Mouse (Mus musculus) MN1 (cell line): ENCODE results near the gene Sh3glb1.
A peak's percentile ranks its signal among the peaks of the same experiment; 100 is the strongest.
"Not testable (repeated sequence)": the region's sequence is repeated elsewhere in the genome, so short reads cannot be mapped to it uniquely, and the experiment has no call there.

Experiments
- DNase-seq: peaks from one replicate; pipeline ENCODE4 v3.0.0-alpha.2; 2016; ENCODE audit warnings: low spot score

The Sh3glb1 gene

GRCm38 (mm10) chr3:144719901-144720747 lies at the start of gene Sh3glb1:
TSS of gene Sh3glb1 (minus strand) at chr3:144720335.
- DNase-seq: peak; percentile 89

- DNase-seq: no peak
Measured at GRCm38 (mm10) chr3:144765161-144765560, 45.0 kb upstream of the Sh3glb1 start.

DNA sequence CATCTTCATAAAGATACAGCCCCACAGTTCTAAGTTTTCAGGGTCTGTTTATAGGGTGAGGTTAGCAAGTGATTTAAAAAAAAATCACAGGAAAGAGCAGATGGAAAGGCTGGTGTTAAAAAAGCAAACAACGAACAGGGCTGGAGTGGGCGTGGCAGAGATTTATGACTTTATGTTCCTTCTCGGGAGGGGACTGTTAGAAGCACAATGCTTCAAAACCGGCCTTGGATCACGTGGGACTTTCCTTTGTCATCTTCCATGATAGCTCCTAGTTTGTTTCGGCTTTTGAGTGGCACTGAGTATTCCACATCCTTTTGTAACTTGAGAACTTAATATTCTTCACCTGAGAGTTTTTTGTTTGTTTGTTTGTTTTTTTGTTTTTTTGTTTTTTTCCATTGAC lies 41.3 kb upstream of the Sh3glb1 start:
- no peak for DNase-seq

DNA sequence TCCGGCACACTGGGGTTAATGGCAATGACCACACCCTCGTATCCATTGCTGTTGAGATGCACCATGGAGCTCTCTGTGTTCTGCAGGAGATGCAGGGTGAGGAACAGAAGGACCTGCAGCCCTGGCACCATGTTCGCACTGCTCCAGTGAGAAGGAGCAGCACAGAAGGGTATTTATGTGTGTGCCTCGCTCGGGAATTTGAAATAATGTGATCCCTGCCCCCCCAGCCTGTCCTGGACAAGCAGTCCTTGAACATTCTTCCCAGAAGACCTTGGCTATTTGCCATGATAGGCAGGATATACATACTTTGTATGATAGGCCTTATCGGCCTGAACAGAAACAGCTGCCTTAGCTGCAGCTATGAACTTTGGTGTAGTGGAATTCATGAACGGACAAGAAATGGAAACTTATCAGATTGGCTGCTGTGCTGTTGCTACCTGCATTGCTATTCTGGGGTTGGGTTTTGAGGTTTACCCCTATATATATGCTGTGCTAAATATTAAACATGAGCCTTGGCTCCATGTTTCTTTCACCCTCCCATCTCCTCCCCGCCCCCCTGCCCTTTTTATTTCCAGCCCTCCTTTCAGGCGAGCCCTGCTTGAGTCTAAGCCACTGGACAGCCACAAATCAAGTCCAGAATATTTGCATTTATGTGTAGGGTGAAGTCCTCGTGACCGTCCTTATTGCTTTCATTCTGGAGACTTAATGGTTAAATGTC lies 40.6 kb upstream of the Sh3glb1 start, which contains the start of gene Clca3a1:
TSS of gene Clca3a1 (minus strand) at position 386 of the 718 bp plus-strand sequence.
- DNase-seq: no peak

GRCm38 (mm10) chr3:144759719-144760118 lies 39.6 kb upstream of the Sh3glb1 start:
- no peak for DNase-seq

DNA sequence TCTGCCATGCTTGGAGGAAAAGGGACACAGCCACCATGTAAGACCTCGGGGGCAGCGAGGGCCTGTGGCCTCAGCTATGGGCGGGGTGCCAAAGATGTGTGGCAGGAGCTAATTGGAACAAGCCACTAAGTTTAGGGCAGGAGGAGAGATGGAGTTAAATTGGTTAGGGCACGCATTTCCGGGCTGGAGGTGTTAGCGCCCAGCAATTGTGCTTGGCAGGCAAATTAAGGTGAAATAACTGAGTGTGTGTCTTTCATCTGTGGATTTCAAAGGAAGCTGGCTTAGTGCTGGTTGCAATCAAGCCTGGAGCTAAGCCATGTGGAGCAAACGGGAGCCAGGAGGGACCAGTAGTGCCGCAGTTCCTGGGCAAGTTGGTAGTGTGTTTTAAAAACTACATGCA lies 36.0 kb upstream of the Sh3glb1 start:
- not testable (repeated sequence) for DNase-seq

DNA sequence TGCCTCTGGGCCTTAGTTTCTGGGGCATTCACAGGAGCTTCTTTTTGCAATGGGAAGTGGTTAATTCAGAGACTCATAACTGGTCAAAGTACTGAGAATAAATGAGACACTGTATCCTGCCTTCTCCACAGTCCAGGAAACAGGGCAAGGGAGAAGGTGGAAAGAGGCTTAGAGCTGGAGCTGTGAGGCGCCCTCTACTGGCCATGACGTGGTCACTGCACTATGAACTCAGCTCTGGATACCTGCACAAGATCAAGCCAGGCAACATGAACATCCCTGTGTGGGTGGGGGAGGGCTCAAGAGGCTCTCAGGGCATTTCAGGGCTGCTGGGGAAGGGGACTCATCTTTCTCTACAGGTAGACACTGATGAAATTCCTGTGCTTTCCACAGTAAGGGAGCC lies 33.0 kb upstream of the Sh3glb1 start:
- DNase-seq: no peak

- DNase-seq: not testable (repeated sequence)
Measured at GRCm38 (mm10) chr3:144749062-144749963, 29.2 kb upstream of the Sh3glb1 start.

- not testable (repeated sequence) for DNase-seq
Measured at GRCm38 (mm10) chr3:144747706-144748105, 27.6 kb upstream of the Sh3glb1 start.

DNA sequence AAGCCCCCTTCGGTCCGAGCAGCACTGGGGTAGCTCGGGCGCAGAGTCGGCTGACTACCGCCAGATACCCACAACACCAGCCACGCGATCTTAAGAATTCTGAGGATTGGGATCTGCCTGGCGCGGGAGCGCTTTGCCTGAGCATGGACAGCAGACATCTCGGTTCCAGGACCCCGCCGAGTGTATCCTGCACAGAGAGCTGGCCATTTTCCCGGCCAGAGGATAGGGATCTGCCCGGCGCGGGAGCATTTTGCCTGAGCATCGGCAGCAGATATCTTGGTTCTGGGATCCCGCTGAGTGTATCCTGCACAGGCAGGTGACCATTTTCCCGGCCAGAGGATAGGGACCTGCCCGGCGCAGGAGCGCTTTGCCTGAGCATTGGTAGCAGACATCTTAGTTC lies 18.3 kb upstream of the Sh3glb1 start:
- not testable (repeated sequence) for DNase-seq

- DNase-seq: no peak
Measured at GRCm38 (mm10) chr3:144736831-144737230, 16.7 kb upstream of the Sh3glb1 start.

GRCm38 (mm10) chr3:144723455-144723854 lies 3.3 kb upstream of the Sh3glb1 start:
- peak; percentile 48 for DNase-seq

DNA sequence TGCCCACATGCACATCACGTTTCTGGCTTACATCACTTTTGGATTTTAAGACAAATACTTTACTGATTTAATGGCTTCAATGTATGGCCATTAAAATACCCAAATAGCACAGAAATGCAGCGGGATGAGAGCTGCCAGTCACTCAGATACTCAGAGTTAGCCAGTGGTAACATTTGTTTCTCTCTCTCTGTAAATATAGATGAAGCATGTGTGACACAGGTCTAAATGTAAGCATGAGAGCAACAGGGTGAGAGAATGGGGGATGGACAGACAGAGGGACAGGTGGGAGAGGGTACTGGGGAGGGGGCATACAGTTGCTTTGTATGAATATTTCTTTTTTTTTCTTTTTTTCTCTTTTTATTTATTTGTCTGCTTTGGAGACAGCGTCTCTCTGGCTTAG lies 2.4 kb upstream of the Sh3glb1 start:
- not testable (repeated sequence) for DNase-seq

GRCm38 (mm10) chr3:144721860-144722256 lies 1.7 kb upstream of the Sh3glb1 start:
- DNase-seq: no peak

DNA sequence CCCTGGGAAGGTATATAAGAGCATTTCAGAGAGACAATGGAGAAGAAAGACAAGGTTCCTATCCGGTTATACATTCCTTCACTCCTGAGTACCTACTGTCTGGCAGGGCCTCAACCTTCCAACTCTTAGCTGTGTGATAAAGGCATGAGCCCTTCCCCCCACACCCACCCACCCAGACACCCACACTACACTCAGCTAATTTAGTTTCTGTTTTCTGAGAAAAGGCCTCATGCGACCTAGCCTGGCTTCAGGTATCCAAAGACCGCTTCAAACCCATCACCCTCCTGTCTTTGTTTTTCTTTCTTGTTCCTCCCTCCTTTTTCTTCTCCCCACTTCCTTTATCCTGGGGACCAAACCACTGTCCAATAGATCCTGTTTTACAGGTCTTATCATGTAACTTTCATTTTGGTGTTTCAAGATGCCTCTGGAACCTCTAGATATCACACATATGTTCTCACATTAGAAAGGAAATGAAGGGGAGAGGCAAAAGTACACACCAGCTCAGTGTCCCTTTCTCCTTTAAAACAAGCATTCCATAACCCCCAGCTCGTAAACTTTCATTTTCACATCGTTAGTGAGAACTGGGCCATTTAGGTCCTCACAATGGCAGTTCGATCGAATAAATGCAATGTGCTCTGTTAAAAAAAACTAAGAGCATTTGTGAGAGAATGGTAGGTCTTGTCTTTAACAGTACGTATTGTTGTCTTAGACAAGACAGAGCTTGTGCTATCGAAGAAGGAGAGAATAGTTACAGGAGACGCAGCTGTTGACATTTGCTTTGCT lies 1.1 kb upstream of the Sh3glb1 start:
- DNase-seq: no peak

DNA sequence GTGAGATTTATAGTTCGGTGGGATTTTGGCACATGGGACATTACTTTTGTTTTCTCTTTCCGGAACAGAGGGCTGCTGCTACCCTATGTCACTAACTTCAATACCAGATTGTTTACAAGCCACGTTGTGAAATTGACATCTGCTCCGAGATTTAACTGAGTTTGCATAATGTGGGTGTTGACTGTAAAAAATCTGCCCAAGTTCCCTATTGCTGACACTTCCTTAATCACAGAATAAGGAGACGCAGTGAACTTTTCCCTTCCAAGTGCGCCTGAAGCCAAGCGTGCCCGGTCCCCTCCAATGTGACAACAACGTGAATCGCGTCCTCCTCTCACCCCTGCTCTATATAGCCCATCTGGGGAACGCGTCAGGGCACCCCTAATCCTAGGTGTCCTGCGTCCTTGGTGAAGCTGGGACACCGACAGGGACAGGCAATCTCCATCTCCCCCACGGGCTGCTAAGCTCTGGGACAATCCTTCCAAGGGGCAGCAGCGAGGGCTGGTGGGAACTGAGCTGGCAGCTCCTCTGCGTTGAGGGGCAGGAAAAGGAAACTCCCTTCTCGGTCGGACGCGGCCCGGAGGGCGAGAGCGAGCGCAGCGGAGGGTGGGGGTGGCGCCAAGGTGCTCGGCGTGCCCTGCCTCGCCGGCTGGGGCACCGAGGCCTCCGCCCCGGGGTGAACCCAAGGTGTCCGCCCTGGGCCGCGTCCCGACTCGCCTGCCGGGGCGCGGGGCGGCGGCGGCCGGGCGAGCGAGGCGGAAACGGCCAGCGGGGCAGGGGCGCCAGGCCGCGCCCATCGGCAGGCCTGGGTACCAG lies 841 bp downstream of the Sh3glb1 start:
- peak; percentile 59 for DNase-seq

GRCm38 (mm10) chr3:144718706-144719087 lies 1.4 kb downstream of the Sh3glb1 start:
- peak; percentile 26 for DNase-seq

DNA sequence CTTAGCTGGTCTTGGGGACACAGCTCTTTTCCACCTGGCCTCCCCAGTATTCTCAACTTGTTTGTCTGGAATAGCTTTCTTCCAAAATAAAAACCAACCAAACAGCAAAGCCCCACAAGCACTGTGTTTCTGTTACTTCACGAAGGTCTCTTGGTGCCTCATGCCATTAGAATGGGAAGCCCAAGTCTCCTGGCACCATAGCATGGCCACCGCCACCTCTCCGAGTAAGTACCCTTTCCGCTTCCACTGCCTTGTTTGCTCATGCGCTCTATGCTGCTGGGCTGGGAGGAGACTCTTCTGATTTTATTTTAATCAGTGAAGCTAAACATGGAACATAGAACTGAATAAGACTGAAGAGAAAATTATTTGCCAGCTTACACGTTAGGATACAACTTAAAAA lies 2.3 kb downstream of the Sh3glb1 start:
- no peak for DNase-seq

DNA sequence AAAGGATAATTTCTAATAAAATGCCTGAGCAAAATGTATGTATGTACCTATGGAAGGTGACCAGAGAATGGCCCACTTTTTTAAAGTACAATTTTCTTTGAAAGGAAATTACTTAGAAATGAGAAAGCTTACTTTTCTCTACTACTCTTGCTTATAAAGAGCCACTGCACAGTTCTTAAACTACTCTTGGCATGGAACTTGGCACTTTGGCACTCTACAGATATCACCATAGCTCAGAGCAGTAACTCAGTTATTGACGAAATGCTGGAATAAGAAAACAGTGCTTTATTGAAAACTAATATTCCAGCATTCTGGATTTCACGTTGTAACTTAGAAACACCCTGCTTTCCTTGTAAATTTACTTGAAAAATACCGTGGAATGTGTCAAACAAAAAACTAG lies 3.0 kb downstream of the Sh3glb1 start:
- DNase-seq: no peak

GRCm38 (mm10) chr3:144715901-144716300 lies 4.2 kb downstream of the Sh3glb1 start:
- no peak for DNase-seq
